Mouse (Mus musculus): ENCODE measurements at regions not wholly inside any gene's neighbourhood (a gene's known extent, or its start where the extent isn't known, plus 50 kb on each side); places are given as distances from the start of the nearest gene placed in this dataset.

DNA sequence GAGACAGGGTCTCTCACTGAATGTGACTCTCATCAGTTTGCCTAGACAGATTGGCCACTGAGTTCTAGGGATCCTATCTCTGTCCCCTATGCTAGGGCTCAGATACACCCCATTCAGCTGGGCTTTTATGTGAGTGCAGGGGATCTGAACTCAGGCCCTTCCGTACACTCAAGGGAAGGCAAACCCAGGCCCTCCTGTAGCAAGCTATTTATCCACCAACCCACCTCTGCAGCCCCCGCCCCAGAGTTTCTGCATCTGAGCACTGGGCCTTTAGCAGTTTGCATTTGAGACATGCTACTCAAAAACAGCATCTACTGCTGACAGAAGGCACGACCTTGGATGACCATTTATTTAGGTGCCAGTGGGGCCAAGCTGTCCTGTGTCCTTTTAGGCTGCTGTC is 253.0 kb upstream of the Runx1 start:
- no peak for DNase-seq (ENCODE audit: low read depth, low spot score)

DNA sequence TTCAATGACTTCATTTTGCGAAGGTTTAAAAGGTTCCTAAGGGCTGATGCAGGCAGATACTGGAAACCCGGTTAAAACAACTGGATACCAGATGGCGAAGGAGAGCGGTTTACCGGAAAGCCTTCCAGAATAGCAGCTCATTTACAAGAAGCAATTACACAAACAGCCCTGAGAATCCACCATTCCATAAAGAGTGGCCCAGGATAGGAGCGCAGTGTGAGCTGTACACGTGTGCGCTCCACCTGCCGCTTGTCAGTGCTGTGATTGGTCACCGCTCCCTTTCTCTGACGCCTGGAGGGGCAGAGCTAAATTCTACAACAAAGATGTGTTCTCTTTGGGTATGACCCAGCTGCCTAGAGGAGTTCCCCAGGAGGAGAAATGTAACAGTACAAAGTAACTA is 249.5 kb upstream of the Runx1 start:
- no peak for DNase-seq (ENCODE audit: low read depth, low spot score)

DNA sequence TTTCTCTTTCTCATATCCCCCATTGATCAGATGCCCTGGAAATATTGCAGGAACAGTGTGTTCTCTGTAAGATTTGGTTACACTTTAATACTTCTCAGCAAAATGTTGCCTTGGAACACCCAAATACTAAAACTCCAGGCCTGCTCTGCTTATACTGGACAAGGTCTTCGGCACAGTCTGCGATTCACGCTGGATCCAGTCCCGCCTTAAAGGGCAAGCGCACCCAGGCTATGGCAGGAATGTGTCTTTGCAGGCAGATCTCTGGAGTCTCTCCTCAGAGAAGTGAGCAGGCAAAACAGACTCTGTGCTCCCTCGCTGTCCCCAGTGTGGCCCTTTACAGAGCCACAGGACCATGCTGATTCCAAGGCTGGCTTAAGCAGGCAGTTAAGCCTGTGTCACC is 246.2 kb upstream of the Runx1 start:
- DNase-seq (ENCODE audit: low read depth, low spot score) = no peak

DNA sequence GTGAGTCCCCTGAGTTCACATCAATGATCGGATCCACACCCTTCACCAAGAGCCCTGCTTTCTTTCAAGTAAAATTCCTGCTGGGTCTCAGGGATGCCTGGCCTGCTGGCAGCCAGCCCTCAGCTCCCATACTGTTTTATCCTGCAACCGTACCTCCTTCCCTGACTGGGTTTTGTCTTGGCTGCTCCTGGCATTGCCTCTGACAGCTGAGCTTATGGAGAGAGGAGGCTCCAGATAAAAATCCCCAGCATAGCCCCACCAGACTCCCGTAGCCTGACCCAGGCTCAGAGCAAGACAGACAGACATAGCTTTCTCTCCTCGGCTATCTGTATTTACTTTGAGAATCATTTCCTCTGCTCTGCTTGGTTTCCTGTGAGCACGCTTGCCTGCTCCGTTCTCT is 245.8 kb upstream of the Runx1 start:
- no peak for DNase-seq (ENCODE audit: low read depth, low spot score)

DNA sequence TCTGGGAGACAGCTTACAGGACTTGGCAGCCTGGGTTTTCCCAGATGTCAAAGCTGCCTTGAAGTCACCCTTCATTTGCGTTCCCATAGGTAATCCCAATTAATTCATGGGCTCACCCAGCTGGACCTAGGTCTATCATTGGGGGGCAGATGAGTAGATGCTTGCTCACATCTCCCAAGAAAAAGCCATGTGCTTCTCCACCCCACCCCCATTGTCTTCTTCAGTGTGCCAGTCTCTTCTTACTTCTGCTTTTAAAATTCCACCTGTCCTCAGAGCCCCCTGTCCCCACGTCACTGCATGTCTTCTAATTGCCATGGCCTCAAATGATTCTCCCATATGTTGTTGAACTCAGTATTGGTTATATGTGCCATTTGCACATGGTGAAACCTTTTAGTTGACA is 240.9 kb upstream of the Runx1 start:
- DNase-seq (ENCODE audit: low read depth, low spot score) = no peak

DNA sequence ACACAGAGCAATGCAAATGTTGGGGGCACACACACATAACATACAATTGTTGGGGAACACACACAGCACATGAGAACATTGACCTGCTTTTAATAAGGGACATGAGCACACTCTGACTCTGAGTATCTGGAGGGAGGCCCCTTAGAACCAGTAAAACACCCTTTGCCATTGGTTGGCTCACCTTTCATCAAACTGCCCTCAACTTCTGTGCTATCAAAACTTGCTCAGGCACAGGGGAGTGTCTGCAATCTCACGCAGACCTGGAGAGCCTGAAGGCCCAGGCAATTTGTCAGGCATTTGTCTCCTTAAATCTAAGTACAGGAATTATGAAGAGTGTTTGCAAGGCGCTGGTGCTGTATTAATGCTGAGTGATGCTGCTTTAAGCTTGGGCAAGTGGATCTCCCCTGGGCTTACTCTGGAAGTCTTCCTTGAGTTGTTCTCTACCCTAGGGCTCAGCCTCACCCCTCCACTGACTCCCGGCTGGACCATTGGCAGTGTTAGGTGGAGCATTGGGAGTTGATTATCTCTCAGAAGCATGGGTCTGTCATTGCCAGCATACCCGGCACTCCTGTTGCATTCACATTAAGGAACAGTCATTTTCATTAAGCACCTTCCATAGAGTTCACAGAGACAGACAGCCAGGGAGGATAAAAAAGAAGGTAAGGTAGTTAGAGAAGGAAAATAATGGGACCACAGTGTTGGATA is 235.7 kb upstream of the Runx1 start:
- DNase-seq (ENCODE audit: low read depth, low spot score) = no peak

DNA sequence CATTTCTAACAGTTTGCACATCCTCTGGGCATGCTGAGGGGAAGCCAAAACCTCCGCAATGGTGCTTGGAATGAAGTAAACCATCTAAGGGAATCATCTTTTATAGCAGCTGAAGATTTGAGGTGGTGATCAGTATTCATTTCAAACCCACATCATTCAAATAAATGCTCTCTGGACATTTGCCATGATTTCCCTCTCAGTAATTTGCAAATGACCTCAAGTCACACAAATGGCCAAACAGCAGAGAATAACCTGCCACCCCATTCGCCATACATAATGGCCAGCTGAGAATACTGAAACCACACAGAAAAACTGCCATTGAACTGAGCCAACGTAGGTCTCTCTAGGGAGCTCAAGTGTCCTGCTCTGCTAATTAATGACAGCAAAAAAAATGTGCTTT is 230.3 kb upstream of the Runx1 start:
- DNase-seq (ENCODE audit: low read depth, low spot score) = no peak

DNA sequence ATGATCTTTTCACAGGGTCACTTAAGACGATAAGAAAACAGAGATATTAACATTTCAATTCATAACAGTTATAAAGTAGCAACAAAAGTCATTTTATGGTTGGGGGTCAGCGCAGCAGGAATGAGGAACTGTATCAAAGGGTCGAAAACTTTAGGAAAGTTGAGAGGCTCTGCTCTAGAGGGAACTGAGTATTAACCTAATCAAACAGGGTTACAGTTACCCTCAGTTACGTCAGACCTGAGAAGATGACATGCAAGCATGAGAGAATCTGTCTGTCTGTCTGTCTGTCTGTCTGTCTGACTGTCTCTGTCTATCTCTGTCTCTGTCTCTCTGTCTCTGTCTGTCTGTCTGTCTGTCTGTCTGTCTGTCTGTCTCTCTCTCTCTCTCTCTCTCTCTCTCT is 229.6 kb upstream of the Runx1 start:
- DNase-seq (ENCODE audit: low read depth, low spot score) = no peak

DNA sequence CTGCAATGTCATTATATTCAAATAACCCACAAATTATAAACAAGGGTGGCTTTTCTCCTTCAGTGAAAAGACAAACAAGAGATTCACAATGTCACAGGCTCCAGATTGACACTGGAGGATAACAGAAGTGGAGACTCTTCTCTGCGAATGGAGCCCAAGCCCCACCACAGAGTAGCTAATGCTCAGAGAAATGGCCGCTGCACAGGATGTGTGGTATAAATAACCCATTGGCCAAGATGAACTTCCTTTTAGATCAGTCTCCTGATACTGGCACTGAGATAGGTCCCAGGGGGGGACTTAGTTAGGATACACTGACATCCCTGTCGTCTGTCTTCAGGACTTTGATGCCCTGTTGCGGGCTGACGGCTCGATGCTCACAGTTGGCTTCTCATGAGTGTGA is 225.3 kb upstream of the Runx1 start:
- no peak for DNase-seq (ENCODE audit: low read depth, low spot score)

DNA sequence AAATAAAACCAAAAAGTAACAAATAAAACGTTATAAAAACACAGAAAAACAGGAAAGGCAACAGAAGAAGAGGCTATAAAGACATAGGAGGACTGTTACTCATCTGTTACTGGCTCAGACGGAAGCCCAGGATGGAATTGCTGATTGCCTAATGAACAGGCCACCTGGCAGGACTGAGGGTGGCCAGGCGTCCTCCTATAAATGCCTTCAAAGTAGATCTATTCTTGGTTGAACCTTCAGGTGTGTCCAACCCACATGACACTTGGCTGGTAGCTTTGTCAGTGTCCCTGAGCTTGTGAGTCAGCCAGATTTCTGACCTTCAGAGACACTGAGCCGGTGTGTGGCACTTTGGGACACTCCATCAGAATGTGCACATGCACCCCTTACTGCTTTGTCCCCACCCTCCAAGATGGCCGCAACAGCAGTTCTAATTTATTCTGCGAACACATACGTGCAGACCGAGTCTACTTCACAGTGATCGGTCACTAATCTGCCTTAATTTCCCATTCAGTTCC is 222.5 kb upstream of the Runx1 start:
- DNase-seq (ENCODE audit: low read depth, low spot score) = no peak

DNA sequence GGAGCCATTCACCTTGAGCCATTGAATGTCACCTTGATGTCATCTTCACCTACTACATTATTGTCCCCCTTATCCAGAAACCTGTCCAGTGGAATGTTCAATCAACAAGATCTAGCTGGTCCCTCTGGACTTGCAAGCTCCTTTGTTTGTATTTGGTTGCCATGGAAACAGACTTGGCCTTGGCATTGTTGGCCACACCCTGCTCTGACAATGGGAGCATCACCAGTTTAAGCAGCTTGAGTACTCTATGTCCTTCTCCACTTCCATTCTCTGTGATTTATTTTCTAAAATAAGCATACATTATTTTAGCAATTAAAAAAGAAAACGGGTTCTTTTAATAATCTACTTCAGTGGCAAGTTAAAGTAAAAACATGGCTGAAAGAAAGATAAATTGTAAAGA is 221.6 kb upstream of the Runx1 start:
- DNase-seq (ENCODE audit: low read depth, low spot score) = no peak

DNA sequence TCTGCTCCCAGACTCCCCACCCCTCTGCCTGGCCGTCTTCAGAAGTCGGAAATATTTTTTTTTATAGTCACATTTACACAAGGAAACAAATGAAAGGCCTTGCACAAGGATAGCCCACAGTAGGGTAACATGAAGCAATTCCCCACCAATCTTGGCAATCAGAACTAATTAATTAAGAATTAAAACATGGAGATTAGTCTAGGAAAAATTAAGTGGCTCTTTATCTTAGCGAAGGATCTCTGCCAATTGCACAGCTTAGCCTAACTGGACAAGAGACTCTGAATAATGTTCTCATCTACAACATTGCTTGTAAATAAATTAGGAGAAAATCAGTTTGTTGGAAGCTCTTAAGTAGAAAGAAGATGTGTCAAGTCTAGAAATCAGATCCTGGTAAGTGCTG is 220.3 kb upstream of the Runx1 start:
- DNase-seq (ENCODE audit: low read depth, low spot score) = no peak

DNA sequence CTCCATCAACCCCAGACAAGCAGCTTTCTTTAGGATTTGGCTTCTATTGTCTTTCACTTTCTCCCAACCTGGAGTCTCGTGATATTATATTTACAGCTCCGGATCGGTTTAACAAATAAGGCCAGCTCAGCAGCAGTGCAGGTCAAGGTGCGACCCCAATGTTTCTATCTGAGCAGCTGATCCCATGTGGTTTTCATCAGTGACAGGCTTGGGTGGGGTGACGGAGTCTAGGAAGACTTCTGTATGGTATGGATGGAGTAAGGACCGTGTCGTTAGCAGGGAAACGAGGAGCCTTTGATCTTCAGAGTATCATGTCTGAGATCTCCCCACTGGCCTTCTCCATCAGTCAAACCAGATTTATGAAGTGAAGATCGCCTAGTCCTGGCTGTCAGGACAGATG is 217.4 kb upstream of the Runx1 start:
- DNase-seq (ENCODE audit: low read depth, low spot score) = no peak

DNA sequence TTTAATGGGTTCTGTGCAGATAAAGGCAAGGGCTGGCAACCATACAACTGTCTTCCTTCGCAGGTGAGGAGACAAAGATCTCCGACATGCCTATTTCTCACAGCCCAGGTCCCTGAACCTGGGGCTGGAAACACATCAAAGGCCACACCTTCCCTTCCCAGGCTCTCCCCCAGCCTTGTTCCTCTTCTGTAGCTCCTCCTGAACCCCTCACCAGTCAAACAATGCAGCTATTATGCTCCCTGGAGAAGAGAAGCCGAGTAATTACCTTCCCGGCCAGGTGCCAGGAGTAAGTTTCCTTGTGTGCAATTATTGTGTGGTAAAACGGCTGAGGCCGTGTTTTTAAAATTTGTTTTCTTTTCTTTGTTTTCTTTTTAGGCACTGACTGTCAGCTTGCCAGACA is 217.0 kb upstream of the Runx1 start:
- DNase-seq (ENCODE audit: low read depth, low spot score) = no peak

DNA sequence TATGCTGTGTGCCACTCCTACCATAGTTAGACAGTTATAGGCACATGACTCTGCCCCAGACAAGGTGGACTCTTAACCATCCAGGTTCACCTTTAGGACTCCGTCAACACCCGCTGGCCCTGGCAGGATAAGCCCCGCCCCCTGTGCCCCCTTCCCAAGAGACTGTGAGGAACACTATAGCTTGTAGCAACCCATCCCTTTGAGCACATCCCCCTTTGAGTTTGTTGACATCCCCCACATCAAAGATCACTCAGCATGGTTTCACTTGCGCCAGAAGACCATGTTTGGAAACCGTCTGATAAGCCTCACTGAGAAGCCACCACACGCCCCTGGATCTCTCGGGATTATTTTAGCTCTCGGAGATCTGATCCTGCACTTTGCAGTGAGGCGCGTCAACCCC is 216.5 kb upstream of the Runx1 start:
- no peak for DNase-seq (ENCODE audit: low read depth, low spot score)

DNA sequence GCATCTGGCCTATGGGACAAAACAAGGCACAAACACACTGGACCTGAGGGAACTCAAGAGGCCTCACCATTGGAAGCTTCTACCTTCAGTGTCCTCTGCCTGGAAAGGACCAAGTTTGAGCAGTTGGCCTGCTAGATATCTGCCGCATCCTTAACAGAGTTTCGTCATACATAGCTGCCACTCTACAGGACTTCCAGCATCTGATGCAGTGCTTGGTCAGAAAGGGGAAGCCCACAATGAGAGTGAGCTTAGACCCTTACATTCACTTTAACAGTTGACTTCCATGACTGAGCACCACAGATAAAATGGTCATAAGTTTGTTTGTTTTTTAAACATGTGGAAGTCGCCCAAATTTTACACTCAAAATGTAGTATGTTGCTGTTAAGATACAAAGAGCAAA is 215.9 kb upstream of the Runx1 start:
- no peak for DNase-seq (ENCODE audit: low read depth, low spot score)

DNA sequence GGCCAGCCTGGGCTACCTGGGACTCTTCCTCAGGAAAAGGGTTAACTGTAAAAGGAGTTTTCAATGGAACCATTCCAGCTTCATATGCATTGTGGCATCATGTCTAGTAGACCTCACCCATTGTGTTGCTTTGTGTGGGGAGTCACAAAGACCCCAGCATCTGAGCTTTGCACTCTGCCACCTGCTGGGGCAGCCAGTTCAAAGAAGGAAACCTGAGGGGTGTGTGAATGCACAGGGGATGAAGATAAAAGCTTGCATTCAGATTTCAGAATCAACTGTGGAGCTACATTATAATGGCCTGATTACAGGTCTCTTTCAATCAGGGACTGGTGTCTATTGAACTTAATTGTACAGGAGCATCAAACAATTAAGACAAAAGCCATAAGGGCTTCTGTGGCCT is 215.4 kb upstream of the Runx1 start:
- no peak for DNase-seq (ENCODE audit: low read depth, low spot score)

DNA sequence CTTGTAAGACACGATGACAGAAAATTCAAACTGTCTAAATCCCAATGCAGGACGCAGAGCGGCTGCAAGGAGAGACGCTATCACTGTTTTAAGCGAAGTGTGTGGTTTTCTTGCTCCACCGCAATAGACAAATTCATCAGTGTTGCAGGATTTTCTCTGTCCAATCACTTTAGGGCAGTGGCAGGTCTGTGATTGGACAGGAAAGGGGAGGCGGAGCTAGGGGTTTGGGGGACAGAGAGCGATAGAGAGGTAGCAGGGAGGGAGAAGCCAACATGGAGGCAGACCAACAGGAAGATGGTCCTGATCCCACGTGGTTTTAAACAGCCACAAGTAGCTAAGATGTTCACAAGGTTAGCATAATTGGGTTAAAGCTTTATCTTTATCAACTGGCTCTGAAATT is 209.7 kb upstream of the Runx1 start:
- DNase-seq (ENCODE audit: low read depth, low spot score) = no peak

DNA sequence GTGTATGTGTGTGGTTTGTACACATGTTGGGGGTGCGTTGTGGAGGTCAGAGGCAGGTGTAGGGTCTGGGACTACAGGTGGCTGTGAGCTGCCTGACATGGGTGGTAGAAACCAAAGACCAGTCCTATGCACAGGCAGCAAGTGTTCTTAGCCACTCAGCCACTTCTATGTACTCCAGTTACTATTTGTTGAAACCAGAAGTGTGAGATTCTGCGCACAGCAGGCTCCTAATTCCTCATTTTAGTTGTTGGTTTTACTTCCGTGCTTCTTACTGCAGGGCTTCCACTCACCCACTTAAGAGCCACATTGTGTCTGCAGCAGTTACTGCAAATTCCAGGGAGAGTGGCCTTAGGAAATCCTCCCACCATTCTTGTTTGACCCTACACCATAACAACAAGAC is 208.0 kb upstream of the Runx1 start:
- DNase-seq (ENCODE audit: low read depth, low spot score) = no peak

DNA sequence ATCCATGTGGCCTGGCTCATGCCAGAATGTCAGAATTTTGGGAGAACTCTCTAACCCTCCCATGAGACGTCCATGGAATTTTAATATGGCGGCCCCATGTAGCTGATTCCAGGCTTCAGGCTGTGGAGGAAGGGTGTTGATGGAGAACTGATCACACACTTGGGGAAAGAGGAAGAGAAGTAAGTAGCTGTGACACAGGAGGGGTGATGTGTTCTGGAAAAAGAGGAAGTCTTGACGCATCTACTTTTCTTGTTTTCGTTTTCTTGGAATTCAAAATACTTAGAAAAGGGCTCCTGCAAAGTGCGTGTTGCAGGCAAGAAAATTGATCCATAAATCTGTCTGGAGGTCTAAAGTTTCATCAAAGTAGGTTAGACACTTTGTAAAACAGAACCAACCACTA is 205.7 kb upstream of the Runx1 start:
- DNase-seq (ENCODE audit: low read depth, low spot score) = no peak

DNA sequence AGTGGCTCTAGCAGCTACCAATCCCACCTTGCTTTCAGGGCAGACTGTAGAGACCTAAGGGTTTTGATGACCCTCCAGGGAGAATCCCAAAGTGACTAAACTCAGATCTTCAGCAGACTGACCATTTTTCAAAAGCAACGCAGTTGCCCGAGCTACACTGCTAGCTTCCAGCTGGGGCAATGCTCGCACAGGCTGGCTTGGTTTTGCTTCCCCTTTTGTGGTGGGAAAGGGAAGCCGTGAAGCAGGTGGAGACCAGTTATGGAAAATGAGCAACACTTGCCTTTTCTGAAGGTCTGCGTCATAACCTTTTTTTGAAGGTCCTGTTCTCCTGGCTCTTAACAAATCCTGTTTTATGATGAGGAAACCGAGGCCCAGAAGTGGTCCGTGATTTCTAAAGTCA is 202.7 kb upstream of the Runx1 start:
- DNase-seq (ENCODE audit: low read depth, low spot score) = no peak

DNA sequence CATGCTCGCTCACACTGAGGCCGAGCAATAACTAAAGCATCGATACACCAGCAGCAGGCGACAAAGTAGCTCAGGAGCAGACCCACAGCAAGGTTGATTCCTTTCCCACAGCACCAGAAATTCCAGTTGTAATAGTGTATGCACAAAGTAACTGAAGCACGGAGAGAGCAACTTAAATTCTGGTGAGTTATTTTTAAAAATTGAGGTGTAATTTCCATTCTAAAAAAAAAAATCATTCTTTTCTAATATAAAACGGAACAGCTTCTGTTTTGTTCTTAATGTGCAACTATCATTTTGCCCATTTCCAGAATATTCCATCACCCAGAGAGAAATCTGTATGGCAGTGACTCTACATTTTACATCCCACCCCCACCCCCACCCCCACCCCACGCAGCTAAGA is 202.1 kb upstream of the Runx1 start:
- no peak for DNase-seq (ENCODE audit: low read depth, low spot score)

DNA sequence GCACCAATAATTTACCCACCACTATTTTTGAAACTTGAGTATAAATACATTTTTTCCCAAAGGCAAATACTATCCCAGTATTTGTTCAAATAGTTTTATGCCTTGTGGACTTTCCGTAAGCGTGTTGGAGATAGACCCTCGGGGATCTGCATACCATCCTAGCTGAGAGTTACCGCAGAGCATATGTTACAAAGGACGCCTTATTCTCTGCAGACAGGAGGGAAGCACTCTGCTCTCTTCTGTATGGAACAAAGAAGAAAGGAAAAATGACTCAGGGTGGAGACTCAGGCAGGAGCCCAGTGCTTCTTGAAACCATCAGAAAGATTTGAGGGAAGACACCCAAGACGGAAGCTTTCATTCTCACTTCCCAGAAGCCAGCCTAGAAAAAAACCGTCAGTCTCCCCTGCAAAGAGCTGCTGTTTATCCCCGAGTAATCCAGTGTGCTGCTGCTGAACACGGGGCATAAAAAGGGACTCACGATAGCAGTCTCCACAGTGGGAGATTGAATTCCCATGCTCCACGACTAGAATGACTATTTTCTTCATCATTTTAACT is 200.2 kb upstream of the Runx1 start:
- no peak for DNase-seq (ENCODE audit: low read depth, low spot score)
